Mouse (Mus musculus) CD4-positive, CD25-positive, alpha-beta regulatory T cell, adult 4 months (primary cell): ENCODE results near the gene Serpinb9b. TPM values are rescaled to one million over a fixed set of nuclear protein-coding genes. Genes with fewer than 3 reads are reported as not detected.

Source experiments
- ATAC-seq: one replicate; pipeline ENCODE4 v1.8.0; 2017
- polyA plus RNA-seq, 2 experiments: library from polyadenylated mRNA; unstranded; fragments of 100-300 nt; shearing (Covaris generic); gene quantifications; one replicate each; pipeline ENCODE4 v1.2.1; 2017

Serpinb9b gene
- polyA plus RNA-seq, 2 experiments from 2014 or later = 0.42 TPM; not detected in 1

GRCm38 (mm10) chr13:33047234-33047633, 20.0 kb downstream of the Serpinb9b start:
- ATAC-seq = no peak

GRCm38 (mm10) chr13:33048187-33048586, 21.0 kb downstream of the Serpinb9b start:
- ATAC-seq = no peak

GRCm38 (mm10) chr13:33051697-33052096, 24.5 kb downstream of the Serpinb9b start:
- no peak for ATAC-seq

GRCm38 (mm10) chr13:33063048-33063447, 35.8 kb downstream of the Serpinb9b start:
- ATAC-seq = no peak

GRCm38 (mm10) chr13:33067387-33067977, 40.3 kb downstream of the Serpinb9b start:
- ATAC-seq = no peak

GRCm38 (mm10) chr13:33068164-33068563, 40.9 kb downstream of the Serpinb9b start:
- no peak for ATAC-seq

GRCm38 (mm10) chr13:33071776-33072175, 44.6 kb downstream of the Serpinb9b start:
- ATAC-seq = no peak

- peak; percentile 64 for ATAC-seq
These were observed 46.8 kb downstream of the Serpinb9b start for GRCm38 (mm10) chr13:33074029-33074428.

GRCm38 (mm10) chr13:33076247-33076646, 49.0 kb downstream of the Serpinb9b start:
- ATAC-seq = no peak

- peak; percentile 50 for ATAC-seq
These were observed 49.9 kb downstream of the Serpinb9b start for GRCm38 (mm10) chr13:33077026-33077685.

GRCm38 (mm10) chr13:33078056-33078705, 51.0 kb downstream of the Serpinb9b start, which contains the start of gene Serpinb1b:
Gene Serpinb1b (plus strand): TSS chr13:33078575.
- ATAC-seq = no peak

GRCm38 (mm10) chr13:33079391-33079790, 52.2 kb downstream of the Serpinb9b start:
- ATAC-seq = peak; percentile 66

GRCm38 (mm10) chr13:33080356-33080755, 53.1 kb downstream of the Serpinb9b start:
- ATAC-seq = no peak

GRCm38 (mm10) chr13:33083834-33084233, 56.6 kb downstream of the Serpinb9b start:
- no peak for ATAC-seq

- ATAC-seq = no peak
These were observed 57.9 kb downstream of the Serpinb9b start for GRCm38 (mm10) chr13:33084975-33085694.

GRCm38 (mm10) chr13:33085695-33086432, 58.6 kb downstream of the Serpinb9b start:
- no peak for ATAC-seq

- ATAC-seq = no peak
These were observed 62.4 kb downstream of the Serpinb9b start for GRCm38 (mm10) chr13:33089566-33089965.

- no peak for ATAC-seq
These were observed 63.3 kb downstream of the Serpinb9b start for GRCm38 (mm10) chr13:33090546-33090945.

- ATAC-seq = no peak
These were observed 64.1 kb downstream of the Serpinb9b start for GRCm38 (mm10) chr13:33091306-33091705.
